Mouse (Mus musculus) R1 (cell line): ENCODE results near the gene 1110017D15Rik.

ENCODE experiments used
- DNase-seq: peaks from one replicate; pipeline ENCODE4 v3.0.0-alpha.2; 2018; ENCODE audit warnings: low read depth, low spot score

The 1110017D15Rik gene

DNA sequence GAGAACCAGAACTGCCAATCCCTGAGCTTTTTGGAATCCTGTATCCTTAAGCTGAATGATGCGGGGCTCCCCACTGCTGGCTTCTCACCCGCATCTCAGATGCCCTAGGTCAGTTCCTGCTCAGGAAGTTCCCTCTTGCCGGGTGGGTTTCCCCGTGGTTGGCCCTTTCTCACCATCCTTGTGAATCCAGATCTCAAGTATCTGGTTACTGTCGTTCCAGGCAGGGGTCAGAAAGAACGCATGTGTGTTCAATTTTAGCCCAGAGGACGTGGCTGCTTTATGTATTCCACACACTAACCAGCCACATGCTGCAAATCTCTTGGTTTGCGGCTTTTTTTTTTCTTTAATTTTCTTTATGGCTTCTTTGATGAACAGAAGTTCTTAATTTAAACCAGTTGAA lies 3.4 kb downstream of the 1110017D15Rik start:
- DNase-seq = no peak

- no peak for DNase-seq
These were observed 3.8 kb downstream of the 1110017D15Rik start for GRCm38 (mm10) chr4:41513309-41513708.

GRCm38 (mm10) chr4:41507998-41508397 lies 9.1 kb downstream of the 1110017D15Rik start:
- no peak for DNase-seq

GRCm38 (mm10) chr4:41507326-41507924 lies 9.7 kb downstream of the 1110017D15Rik start:
- peak; percentile 72 for DNase-seq

DNA sequence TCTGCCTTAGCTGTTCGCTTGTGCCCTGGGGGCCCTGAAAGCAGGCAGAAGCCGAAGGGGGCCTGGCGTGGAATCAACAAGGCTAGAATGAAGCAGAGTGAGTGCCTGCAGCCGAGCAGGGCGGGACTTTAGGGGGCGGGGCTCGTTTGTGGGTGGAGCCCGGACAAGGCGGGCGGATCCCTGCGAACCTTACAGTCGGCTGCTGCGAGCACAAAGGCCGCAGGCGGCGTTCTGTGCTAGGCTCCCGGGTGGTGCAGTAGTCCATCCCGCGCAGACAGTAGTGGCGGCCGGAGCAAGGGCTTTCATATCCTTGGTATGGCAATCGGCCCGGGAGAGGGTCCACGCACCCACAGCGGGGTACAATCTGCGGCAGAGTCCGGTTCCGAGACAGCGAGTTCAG lies 10.2 kb downstream of the 1110017D15Rik start:
- peak; percentile 87 for DNase-seq

- DNase-seq = peak; percentile 89
These were observed 11.0 kb downstream of the 1110017D15Rik start for GRCm38 (mm10) chr4:41506156-41506555.

GRCm38 (mm10) chr4:41505131-41505551 lies 12.0 kb downstream of the 1110017D15Rik start:
- DNase-seq = peak; percentile 86

- DNase-seq = peak; percentile 67
These were observed 12.8 kb downstream of the 1110017D15Rik start for GRCm38 (mm10) chr4:41504325-41504724.

DNA sequence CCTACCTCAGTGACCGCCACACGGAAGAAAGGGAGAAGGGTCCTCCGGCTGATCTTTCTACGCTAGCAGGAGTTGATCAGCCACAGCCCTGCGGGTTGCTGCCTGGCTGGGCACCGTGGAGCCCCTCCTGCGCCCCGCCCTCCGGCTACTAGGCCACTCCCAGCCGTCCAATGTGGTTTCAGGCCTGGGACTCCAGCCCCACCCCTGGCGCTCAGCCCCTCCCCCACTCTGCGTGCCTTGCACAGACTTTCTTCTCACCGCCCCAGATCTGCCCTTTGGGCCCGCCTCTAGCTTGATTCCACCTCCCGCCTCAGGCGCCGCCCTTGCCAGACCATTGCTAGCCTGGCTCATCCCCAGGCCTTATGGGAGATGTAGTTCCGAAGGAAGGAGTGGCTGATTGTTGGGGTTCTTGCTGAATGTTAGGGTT lies 14.1 kb downstream of the 1110017D15Rik start, which contains the start of gene AI464131:
AI464131 (minus strand) TSS at position 91 of the 427 bp plus-strand sequence.
- DNase-seq = peak; percentile 98

DNA sequence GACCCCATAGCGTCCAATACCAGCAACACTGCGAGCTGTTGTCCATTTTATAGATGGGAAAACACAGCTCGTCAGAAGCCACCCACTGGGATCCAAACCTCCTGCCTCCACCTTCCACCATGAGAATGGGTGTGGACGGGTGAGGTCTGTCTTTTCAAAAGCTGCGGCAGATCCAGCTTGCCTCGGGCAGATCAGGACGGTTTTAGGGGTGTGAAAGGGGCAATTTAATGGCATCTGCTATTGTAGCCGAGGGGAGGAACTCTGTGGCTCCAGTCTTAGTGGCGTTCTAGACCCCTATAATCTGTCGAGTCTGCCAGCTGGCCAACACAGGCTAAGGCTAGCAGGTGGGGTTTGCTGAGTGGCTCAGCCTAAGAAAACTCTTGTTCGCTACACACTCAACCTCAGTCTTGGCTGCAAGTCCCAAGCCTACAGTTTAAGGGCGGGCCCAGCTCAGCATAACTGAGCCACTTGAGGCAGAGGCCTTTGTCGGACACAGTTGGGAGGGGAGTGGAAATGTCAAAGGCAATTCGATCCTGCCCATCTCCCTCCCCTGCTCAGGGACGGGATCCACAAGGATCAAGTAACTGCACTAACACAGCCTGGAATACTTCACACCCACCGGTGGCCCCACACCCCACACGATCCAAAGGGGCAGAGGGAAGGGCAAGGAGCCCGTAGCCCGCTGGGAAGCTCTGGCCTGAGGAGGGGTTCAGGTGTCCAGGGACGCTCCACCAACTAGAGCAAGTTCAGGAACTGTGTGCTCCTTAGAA lies 14.8 kb downstream of the 1110017D15Rik start:
- peak; percentile 84 for DNase-seq

GRCm38 (mm10) chr4:41500787-41501186 lies 16.3 kb downstream of the 1110017D15Rik start:
- no peak for DNase-seq

DNA sequence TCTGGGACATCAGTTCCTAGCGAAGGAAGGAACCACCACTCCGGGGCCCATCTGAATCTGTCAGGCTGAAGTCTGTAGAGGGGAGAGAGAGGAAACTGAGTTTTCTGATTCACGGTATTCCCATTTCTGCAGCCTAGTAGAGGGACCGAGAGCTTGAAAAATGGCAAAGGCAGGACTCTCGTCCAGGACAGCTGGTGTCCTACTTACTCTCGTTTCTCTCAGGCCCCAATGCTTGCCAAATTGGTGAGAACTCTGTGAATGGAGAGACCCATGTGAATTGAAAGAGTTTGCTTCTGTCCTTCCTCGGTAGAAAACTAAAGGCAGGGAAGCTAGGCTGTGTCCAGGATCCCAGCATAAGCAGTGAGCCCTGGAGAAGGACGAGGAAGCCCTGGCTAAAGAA lies 17.5 kb downstream of the 1110017D15Rik start:
- DNase-seq = no peak

DNA sequence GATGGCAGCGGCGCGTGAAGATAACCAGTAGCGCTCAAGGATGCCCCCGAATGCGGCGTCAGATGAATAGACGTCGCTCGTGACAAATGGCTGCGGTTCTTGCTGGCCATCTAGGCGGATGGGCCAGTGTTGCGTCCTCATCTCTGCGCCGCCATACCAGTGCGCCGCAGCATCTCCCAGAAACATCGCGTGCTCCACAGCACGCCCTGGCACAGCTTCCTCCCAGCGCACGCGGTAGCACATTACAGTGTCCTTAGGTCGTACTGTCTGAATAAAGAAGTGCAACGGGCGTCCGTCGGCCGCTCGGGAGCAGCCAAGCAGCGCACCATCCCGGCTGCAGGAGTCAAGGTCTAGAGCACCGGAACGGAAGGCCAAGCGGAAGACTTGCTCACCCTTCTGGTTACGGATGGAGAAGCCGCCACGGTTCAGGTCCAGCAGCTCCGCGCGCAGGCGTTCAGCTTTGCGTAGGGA lies 18.2 kb downstream of the 1110017D15Rik start:
- DNase-seq = peak; percentile 56

DNA sequence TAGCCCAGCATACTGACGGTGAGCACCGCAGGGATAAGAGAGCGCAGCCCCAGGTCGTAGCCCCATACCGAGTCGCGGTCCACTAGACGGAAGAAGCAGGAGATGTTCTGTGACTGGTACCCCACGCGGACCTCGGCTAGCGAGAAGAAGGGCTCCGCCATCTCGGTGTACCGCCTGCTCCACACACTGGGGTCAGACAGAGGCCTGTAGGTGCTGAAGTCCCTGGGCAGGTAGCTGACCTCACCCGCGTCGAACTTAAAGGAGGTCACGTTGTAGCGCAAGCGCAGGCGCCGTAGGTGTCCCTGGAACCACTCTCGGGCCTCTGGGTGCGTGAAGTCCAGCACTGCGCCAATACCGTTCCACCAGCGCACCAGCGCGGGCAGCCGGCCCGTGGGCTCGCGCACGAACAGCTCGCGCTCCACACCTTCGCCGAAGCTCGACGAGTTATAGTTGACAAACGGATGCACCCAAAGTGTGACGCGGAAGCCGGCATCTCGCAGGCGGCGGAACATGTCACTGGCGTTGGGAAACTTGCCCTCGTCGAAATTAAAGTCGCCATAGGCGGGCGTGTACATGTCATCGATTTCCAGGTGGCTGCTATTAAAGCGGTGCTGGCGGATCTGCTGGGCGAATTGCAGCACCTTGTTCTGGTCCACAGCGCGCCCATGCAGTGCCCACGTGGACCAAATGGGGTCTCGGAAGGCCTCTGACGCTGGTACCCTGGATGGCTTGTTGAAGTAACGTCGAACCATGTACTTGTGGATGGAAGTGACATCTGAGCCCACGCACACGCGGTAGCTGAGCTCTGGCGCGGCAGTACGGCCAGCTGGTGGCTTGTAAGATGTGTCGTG lies 18.9 kb downstream of the 1110017D15Rik start:
- no peak for DNase-seq

- DNase-seq = peak; percentile 44
These were observed 19.6 kb downstream of the 1110017D15Rik start for GRCm38 (mm10) chr4:41497579-41497978.

DNA sequence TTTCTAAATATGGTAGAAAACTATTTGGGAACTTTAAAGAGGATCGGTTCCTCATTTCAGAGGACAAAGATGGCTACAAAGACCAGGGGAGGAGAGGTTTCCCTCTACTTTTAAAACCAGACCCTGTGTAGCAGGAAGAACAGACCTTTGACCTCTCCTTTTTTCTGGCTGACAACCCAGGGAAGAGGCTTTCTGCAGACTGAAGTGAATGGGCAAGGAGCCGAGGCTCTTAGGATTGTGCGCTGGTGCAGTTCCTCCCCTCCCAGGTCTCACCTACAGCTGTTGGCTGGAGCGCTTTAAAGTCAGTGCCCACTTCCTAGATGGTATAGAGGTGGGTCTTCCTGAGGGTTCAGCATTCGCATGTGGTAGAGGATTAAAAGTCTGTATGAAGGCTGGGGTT lies 20.1 kb downstream of the 1110017D15Rik start:
- DNase-seq = no peak

GRCm38 (mm10) chr4:41495850-41496249 lies 21.3 kb downstream of the 1110017D15Rik start:
- DNase-seq = no peak

DNA sequence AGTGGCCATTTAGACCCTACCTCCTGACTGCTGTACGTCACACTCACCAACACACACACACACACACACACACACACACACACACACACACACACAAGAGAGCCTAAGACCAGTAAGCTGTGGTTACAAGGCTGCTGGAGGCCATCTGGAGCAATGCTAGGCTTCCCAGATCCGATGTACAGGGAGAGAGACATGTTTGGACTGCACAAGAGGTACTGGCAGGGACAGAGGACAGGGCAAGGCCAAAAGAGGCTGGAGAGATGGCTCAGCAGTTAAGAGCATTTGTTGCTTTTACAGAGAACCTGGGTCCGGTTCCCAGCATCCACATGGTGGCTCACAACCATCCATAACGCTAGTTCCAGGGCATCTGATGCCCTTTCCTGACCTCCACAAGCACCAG lies 22.1 kb downstream of the 1110017D15Rik start:
- DNase-seq = no peak

DNA sequence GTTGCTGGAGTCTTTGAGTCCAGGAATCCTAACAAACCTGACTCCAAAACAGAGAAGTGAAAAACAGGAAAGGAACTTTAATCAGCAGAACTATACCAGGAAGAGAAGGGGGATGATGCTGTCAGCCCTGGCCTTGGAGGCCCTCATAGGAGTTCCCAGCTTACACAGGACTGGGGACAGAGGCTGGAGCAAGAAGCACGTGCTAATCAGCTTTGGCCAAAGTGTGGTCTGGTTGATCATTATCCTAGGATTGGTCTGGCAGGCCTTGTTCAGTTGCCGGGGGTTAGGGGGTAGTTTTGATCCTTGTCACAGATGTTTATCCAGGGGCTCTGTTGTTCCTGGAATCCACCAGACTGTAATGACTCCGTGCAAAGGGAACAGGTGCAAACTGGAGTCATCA lies 22.8 kb downstream of the 1110017D15Rik start:
- DNase-seq = no peak

GRCm38 (mm10) chr4:41493464-41494116 lies 23.5 kb downstream of the 1110017D15Rik start:
- DNase-seq = no peak

GRCm38 (mm10) chr4:41492951-41493350 lies 24.2 kb downstream of the 1110017D15Rik start:
- no peak for DNase-seq
